Mouse (Mus musculus) CH12F3 (cell line): ENCODE measurements at regions not wholly inside any gene's neighbourhood (a gene's known extent, or its start where the extent isn't known, plus 50 kb on each side); places are given as distances from the start of the nearest gene placed in this dataset.

Source experiments
- in situ Hi-C: fragments of 300-500 bp; cut with MboI; formaldehyde crosslinking; loops from 2 replicates; pipeline ENCODE4 v1.14.3; 2020; ENCODE audit warnings: low sequenced_read_pairs

- in situ Hi-C loops, result no loop called here
Observed at GRCm38 (mm10) chr14:33789556-33789955, 133.8 kb upstream of the Gdf10 start.

- in situ Hi-C loops, result no loop called here
Observed at GRCm38 (mm10) chr14:33794262-33794661, 129.1 kb upstream of the Gdf10 start.

- in situ Hi-C loops, result no loop called here
Observed at GRCm38 (mm10) chr14:33797551-33798303, 125.7 kb upstream of the Gdf10 start.

GRCm38 (mm10) chr14:33804321-33804720, 119.1 kb upstream of the Gdf10 start:
- in situ Hi-C loops, result no loop called here

- in situ Hi-C loops, result no loop called here
Observed at GRCm38 (mm10) chr14:33804721-33805120, 118.7 kb upstream of the Gdf10 start.

GRCm38 (mm10) chr14:33807196-33807595, 116.2 kb upstream of the Gdf10 start:
- in situ Hi-C loops, result no loop called here

GRCm38 (mm10) chr14:33808593-33809265, 114.7 kb upstream of the Gdf10 start:
- in situ Hi-C loops, result no loop called here

- in situ Hi-C loops, result no loop called here
Observed at GRCm38 (mm10) chr14:33810584-33810983, 112.8 kb upstream of the Gdf10 start.

GRCm38 (mm10) chr14:33811241-33811640, 112.1 kb upstream of the Gdf10 start:
- in situ Hi-C loops, result no loop called here

- in situ Hi-C loops, result no loop called here
Observed at GRCm38 (mm10) chr14:33812266-33812665, 111.1 kb upstream of the Gdf10 start.

- in situ Hi-C loops, result no loop called here
Observed at GRCm38 (mm10) chr14:33812772-33813171, 110.6 kb upstream of the Gdf10 start.

GRCm38 (mm10) chr14:33813274-33813673, 110.1 kb upstream of the Gdf10 start:
- in situ Hi-C loops, result no loop called here

- in situ Hi-C loops, result no loop called here
Observed at GRCm38 (mm10) chr14:33814107-33814506, 109.3 kb upstream of the Gdf10 start.

- in situ Hi-C loops, result no loop called here
Observed at GRCm38 (mm10) chr14:33814599-33814998, 108.8 kb upstream of the Gdf10 start.

- in situ Hi-C loops, result no loop called here
Observed at GRCm38 (mm10) chr14:33820541-33821260, 102.7 kb upstream of the Gdf10 start.

GRCm38 (mm10) chr14:33821436-33821835, 102.0 kb upstream of the Gdf10 start:
- in situ Hi-C loops, result no loop called here

- in situ Hi-C loops, result no loop called here
Observed at GRCm38 (mm10) chr14:33824421-33824874, 98.9 kb upstream of the Gdf10 start.

- in situ Hi-C loops, result no loop called here
Observed at GRCm38 (mm10) chr14:33826003-33826644, 97.3 kb upstream of the Gdf10 start.

GRCm38 (mm10) chr14:33832650-33833319, 90.6 kb upstream of the Gdf10 start:
- in situ Hi-C loops, result no loop called here

- in situ Hi-C loops, result no loop called here
Observed at GRCm38 (mm10) chr14:33836341-33836740, 87.0 kb upstream of the Gdf10 start.

- in situ Hi-C loops, result no loop called here
Observed at GRCm38 (mm10) chr14:33841821-33842220, 81.6 kb upstream of the Gdf10 start.
